Mouse (Mus musculus) T-helper 17 cell (primary cell): ENCODE results near the gene Olfr119.
"Not testable (repeated sequence)": the region's sequence is repeated elsewhere in the genome, so short reads cannot be mapped to it uniquely, and the experiment has no call there.

Experiments
- in situ Hi-C, 2 experiments: fragments of 300-600 bp; cut with MboI, MseI; formaldehyde crosslinking; loops; 1 replicate in 1 of 2; 2 replicates in 1 of 2; pipeline ENCODE4 v1.15.1; 2025; ENCODE audit warnings: high pct_unique_total_duplicates in 2 of 2

The Olfr119 gene

DNA sequence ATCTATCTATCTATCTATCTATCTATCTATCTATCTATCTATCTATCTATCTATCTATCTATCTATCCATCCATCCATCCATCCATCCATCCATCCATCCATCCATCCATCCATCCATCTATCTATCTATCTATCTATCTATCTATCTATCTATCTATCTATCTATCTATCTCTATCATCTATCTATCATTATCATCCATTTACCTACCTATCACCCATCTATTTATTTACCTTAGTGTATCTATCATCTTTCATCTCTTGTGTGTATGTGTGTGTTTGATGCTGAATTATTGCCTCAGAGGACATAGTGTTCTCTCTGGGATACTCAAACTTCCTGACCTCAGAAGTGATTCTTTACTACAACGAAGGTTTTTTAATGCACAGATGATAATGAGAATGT lies at the start of gene Olfr119:
Gene Olfr119 (plus strand): TSS at position 301 of the 400 bp plus-strand sequence.
- in situ Hi-C loops = not testable (repeated sequence)

DNA sequence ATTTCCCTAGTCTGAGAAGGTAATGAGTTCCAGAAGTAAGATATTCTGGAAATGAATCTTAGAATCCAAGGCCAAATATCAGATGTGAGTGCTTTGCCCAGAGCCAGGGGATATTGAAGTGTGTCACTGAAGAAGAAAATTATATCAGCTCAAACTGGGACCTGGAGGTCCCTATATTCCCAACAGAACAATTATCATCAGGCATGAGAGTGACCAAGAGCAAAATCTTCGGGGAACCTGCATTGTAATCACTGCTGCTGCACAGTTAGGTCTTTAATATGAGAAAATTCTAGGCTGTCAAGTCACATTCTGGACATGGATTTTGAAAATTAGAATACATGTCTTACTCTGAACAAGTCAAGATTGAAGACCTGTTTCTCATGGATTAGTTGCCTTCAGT lies 32.7 kb upstream of the Olfr119 start, which contains the start of gene Olfr117:
Gene Olfr117 (minus strand): TSS at position 101 of the 400 bp plus-strand sequence.
- in situ Hi-C loops = no loop called here

DNA sequence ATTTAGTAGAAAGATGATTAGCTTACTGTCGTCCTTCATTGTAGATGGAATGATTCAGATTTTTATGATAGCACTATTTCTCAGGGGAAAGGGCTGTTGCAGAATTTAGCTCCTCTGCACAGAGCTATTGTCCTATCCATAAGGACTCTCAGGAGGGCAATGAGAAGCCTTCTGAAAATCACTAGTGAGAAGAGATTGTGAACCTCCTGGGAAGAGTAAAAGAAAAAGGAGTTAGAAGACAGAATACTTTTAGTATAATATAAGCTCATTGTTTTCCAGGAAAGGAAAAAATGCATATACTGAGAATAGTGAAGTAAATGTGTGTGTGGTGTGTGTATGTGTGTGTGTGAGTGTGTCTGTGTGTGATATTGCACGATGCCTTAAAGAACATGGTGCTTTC lies 29.7 kb upstream of the Olfr119 start, which contains the start of gene Olfr118:
Gene Olfr118 (plus strand): TSS at position 301 of the 400 bp plus-strand sequence.
- in situ Hi-C loops = no loop called here

DNA sequence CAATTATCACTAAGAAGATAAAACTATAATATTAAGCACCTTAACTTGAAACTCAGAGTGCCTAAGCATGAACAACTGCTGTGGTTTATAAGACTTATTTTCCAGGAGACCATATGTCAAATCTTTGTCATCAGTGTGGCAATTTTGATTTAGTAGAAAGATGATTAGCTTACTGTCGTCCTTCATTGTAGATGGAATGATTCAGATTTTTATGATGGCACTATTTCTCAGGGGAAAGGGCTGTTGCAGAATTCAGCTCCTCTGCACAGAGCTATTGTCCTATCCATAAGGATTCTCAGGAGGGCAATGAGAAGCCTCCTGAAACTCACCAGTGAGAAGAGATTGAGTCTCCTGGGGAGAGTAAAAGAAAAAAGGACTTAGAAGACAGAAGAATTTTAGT lies 25.1 kb downstream of the Olfr119 start, which contains the start of gene Olfr120:
Gene Olfr120 (plus strand): TSS at position 301 of the 400 bp plus-strand sequence.
- in situ Hi-C loops = no loop called here

DNA sequence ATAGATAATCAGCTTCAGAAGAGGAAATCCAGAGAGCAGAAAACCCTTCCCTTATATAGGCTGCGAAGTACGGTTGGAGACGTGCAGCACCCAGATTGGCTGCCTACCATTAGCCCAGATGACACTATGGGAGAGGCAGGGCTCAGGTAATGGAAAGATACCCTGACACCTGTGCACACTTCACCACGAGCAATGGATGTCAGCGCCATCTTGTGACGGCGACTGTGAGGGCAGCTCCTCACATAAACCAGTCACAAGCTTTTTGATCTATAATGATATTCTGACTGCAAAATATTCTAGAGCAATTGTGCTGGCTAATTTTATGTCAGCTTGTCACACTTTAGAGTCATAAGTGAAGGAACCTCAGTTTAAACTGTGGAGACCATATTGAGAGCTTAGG lies 41.7 kb downstream of the Olfr119 start:
- in situ Hi-C loops = no loop called here
